Mouse (Mus musculus) limb, embryonic 14.5 days (tissue): ENCODE data around the gene Gm49394. TPM values are rescaled to one million over a fixed set of nuclear protein-coding genes. Genes with fewer than 3 reads are reported as not detected.

Experiments used
- ATAC-seq: fragments of 200-750 bp; cut with Nextera tagmentation; 2 replicates; pipeline ENCODE4 v1.8.0; 2017; ENCODE audit warnings: low read depth, moderate number of reproducible peaks, moderate TSS enrichment; ENCODE audit not compliant: low FRiP score
- DNase-seq: peaks from one replicate; pipeline ENCODE4 v3.0.0-alpha.2; 2015; ENCODE audit warnings: low spot score
- H3K27ac ChIP-seq: fragments of 300-500 bp; sonication (generic); replicated peaks from 2 replicates; pipeline ENCODE4 v1.5.1; 2014; ENCODE audit warnings: low read depth, mild to moderate bottlenecking, low read length, moderate library complexity, mixed read lengths
- H3K27me3 ChIP-seq: fragments of 300-500 bp; sonication (generic); 2 replicates; pipeline ENCODE4 v1.6.1; 2014; ENCODE audit warnings: low read length, mixed read lengths; ENCODE audit not compliant: control insufficient read depth, insufficient read depth
- H3K36me3 ChIP-seq: fragments of 300-500 bp; sonication (generic); 2 replicates; pipeline ENCODE4 v1.6.1; 2014; ENCODE audit warnings: mild to moderate bottlenecking, low read length, moderate library complexity, mixed read lengths; ENCODE audit not compliant: control insufficient read depth, insufficient read depth
- H3K4me1 ChIP-seq: fragments of 300-500 bp; sonication (generic); 2 replicates; pipeline ENCODE4 v1.6.1; 2014; ENCODE audit warnings: antibody characterized with exemption, low read length, mixed read lengths; ENCODE audit not compliant: control insufficient read depth, insufficient read depth
- H3K4me2 ChIP-seq: fragments of 300-500 bp; sonication (generic); replicated peaks from 2 replicates; pipeline ENCODE4 v1.6.1; 2014; ENCODE audit warnings: low read depth, mild to moderate bottlenecking, low read length, moderate library complexity; ENCODE audit not compliant: severe bottlenecking
- H3K4me3 ChIP-seq: fragments of 300-500 bp; sonication (generic); replicated peaks from 2 replicates; pipeline ENCODE4 v1.5.1; 2014; ENCODE audit warnings: low read length
- H3K9ac ChIP-seq: fragments of 300-500 bp; sonication (generic); 2 replicates; pipeline ENCODE4 v1.6.1; 2014; ENCODE audit warnings: mild to moderate bottlenecking, low read depth, low read length, moderate library complexity; ENCODE audit not compliant: severe bottlenecking
- H3K9me3 ChIP-seq: fragments of 300-500 bp; sonication (generic); 2 replicates; pipeline ENCODE4 v1.6.1; 2016; ENCODE audit warnings: low read length; ENCODE audit not compliant: control insufficient read depth
- POLR2A ChIP-seq: fragments of 200-500 bp; IDR thresholded peaks from 2 replicates; pipeline ENCODE4 v1.8.0; 2012; ENCODE audit warnings: inconsistent platforms, mild to moderate bottlenecking, moderate library complexity, borderline replicate concordance; ENCODE audit not compliant: insufficient read depth, insufficient read length; ENCODE audit errors: extremely low read depth
- WGBS: fragments of 180-500 bp; shearing (Covaris S2); extraction: QIAGEN DNeasy Blood & Tissue Kit; methylation state at CpG from one replicate; pipeline ENCODE4 v1.1.7; 2014; 5-methylcytosine and 5-hydroxymethylcytosine counted together
- microRNA counts: library from miRNA; unstranded; fragments of <30 nt; microRNA quantifications from one replicate; lab custom pipeline; 2016
- microRNA-seq: library from miRNA; unstranded; fragments of <30 nt; microRNA quantifications from one replicate; pipeline ENCODE4, GENCODE M21; 2016
- polyA plus RNA-seq, 2 experiments: library from polyadenylated mRNA; depleted of rRNA in 1 of 2; stranded (reverse) in 1 of 2; unstranded in 1 of 2; fragments of >200 nt; fragmentation: Nextera tagmentation in 1 of 2; extraction: Ambion mirVana in 1 of 2; gene quantifications; 2 replicates each; pipeline versions ENCODE4 v1.2.1 to v1.2.3; 2012 to 2014

Gene Gm49394
- polyA plus RNA-seq, 2 experiments = 0.41 to 1.4 TPM

GRCm38 (mm10) chr7:142629806-142630205, 39.9 kb downstream of the Gm49394 start:
- Histone ChIP-seq H3K27ac (no peak overlapping the region), H3K4me2 (no peak overlapping the region), H3K36me3 (no peaks in the 10 kb centered on the region), H3K4me1 (no peaks in the 10 kb centered on the region), H3K27me3 (no peaks in the 10 kb centered on the region), H3K9me3 (no peaks in the 10 kb centered on the region), H3K9ac (no peak overlapping the region), H3K4me3 (no peak overlapping the region)
- TF ChIP-seq POLR2A = no peak
- 76% methylated on average over 6 of the region's 6 CpGs for WGBS
- ATAC-seq (no peak), DNase-seq (no peak)

DNA sequence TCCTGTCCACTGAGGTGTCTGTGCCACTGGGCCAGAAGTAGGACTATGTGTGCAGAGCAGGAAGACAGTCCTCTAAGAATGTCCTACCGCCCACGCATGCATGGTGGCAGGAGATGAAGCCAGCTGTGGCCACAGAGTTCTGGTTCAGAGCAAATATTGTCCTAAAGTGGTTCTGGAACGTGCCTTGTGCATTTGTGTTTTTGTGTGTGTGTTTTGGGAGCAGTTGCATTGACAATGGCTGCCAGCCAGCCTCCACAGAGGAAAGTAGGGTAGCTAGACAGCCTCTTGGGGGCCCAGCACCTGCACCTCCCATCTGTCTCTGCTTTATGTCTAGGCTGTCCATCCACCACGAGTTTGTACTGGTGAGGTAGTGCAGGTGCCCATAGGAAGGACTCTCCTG, 47.6 kb downstream of the Gm49394 start:
- no peak overlapping the region for H3K4me2 ChIP-seq
- no peaks in the 10 kb centered on the region for H3K9me3 ChIP-seq
- DNase-seq = no peak
- no peak for ATAC-seq
- H3K4me3 ChIP-seq = no peak overlapping the region
- H3K4me1 ChIP-seq = 0 out of 2 replicates have a peak, but pooled peaks cover 3% of the 10 kb centered on the region
- no peak overlapping the region for H3K27ac ChIP-seq
- 66% methylated on average over 4 of the region's 4 CpGs for WGBS
- no peaks in the 10 kb centered on the region for H3K27me3 ChIP-seq
- no peaks in the 10 kb centered on the region for H3K36me3 ChIP-seq
- TF ChIP-seq POLR2A = no peak
- no peak overlapping the region for H3K9ac ChIP-seq

GRCm38 (mm10) chr7:142613077-142613476, 56.7 kb downstream of the Gm49394 start:
- no peak overlapping the region for H3K4me3 ChIP-seq
- peaks cover 24% of the 10 kb centered on the region for H3K4me1 ChIP-seq
- no peak for TF ChIP-seq POLR2A
- H3K27ac ChIP-seq = no peak overlapping the region
- H3K9ac ChIP-seq = no peak overlapping the region
- H3K9me3 ChIP-seq = no peaks in the 10 kb centered on the region
- DNase-seq (peak; percentile 50), ATAC-seq (peak; percentile 46; the same call in 1 of the 2 replicates)
- H3K36me3 ChIP-seq = no peaks in the 10 kb centered on the region
- no peaks in the 10 kb centered on the region for H3K27me3 ChIP-seq
- no peak overlapping the region for H3K4me2 ChIP-seq
- WGBS = 60% methylated on average over 2 of the region's 2 CpGs

DNA sequence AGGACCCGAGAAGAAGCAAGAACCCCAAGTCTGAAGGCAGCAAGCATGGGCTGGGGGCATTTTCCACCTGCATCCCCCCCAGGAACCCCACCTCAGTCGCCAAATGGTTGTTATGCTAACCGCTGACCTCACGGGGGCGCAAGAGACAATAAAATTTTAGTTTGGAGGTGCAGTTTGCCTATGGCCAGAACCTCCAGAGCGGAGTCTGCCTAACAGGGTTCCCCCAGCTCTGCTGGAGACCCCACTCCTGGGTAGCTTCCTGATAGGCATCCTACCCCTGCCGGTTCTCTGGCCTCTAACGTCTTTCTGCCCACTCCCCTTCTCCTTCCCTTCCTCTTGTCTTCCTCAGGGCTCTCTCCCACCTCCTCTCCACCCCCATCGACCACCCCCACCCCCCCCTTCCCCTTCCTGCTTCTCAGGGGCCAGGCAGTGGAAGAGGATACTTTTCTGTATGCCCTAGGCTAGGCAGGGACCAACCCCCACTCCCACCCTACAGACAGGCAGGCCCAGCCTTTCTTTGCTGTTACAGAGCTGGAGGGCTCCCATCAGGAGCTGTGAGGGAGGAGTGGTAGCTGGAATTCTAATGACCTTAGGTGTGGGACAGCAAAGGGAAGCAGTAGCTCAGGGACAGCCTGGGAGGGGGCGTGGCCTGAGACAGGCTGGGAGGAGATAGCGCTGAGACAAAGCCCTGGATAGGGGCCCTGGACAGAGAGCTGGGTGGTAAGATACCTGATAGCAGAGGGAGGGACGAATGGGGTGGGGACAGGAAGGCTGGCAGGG, 58.9 kb downstream of the Gm49394 start:
- DNase-seq (peak; percentile 81), ATAC-seq (peak; percentile 86)
- Histone ChIP-seq H3K27me3 (no peaks in the 10 kb centered on the region), H3K4me3 (no peak overlapping the region), H3K9ac (peak overlapping the region; percentile 18; the same call in 1 of the 2 replicates), H3K27ac (peak overlapping the region; percentile 67), H3K9me3 (no peaks in the 10 kb centered on the region), H3K36me3 (no peaks in the 10 kb centered on the region), H3K4me2 (peak overlapping the region; percentile 29), H3K4me1 (peaks cover 24% of the 10 kb centered on the region)
- no peak for TF ChIP-seq POLR2A
- 0% methylated on average over 12 of the region's 12 CpGs for whole genome bisulfite sequencing

DNA sequence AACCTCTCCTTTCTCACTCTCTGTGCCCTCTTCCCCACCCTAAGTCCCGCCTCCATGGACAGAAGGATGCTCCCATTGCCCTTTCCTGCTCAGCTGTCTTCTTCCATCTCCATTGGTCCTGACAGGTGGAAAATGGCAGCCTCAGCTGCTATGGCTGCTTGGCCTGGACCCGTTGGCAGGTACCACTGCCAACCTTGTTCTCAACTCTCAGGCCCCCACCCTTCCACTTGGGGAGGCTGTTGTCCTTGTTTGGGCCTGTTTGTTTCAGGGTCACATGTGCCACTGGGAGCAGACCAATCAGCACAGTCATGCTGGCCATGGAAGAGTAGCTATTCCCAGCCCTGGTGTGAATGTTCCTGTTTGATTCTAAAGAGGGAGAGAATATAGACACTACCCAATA, 68.8 kb downstream of the Gm49394 start:
- no peak overlapping the region for H3K27ac ChIP-seq
- ATAC-seq = peak; percentile 17; the same call in 1 of the 2 replicates

More for the DNA sequence above, 68.8 kb downstream of the Gm49394 start:
- Histone ChIP-seq H3K9ac (no peak overlapping the region), H3K9me3 (no peaks in the 10 kb centered on the region), H3K4me1 (peaks cover 28% of the 10 kb centered on the region), H3K4me2 (no peak overlapping the region), H3K27me3 (no peaks in the 10 kb centered on the region), H3K4me3 (no peak overlapping the region), H3K36me3 (no peaks in the 10 kb centered on the region)
- TF ChIP-seq POLR2A = no peak
- WGBS = 87% methylated on average over 2 of the region's 2 CpGs
- DNase-seq = no peak

MicroRNAs encoded within 50 kb of the gene (microRNA counts, 519-probe panel; counts per million panel counts)
- 2,669 counts per million, percentile 47 among the panel's probes with 10 or more counts for microRNA mmu-miR-483 (lab: Ali Mortazavi, UCI)

Small RNAs within 50 kb of the gene (microRNA-seq; reads per million reads assigned to microRNA genes)
- 3,350 reads per million, percentile 84 among the genes with 10 or more reads in this experiment for gene Mir483

Other genes with a start within 250 kb of the Gm49394 start
- gene Syt8, start 235.1 kb downstream of the Gm49394 start, polyA plus RNA-seq (2012; rRNA removed) = 4.9 and 7.3 TPM in 2 replicates
- 1.5 and 2.0 TPM in 2 replicates for gene Syt8, start 235.1 kb downstream of the Gm49394 start, polyA plus RNA-seq (2014; fragmentation: Nextera tagmentation; extraction: Ambion mirVana)
- gene Tnni2, start 228.1 kb downstream of the Gm49394 start, polyA plus RNA-seq (2012; rRNA removed) = 60.8 and 156 TPM in 2 replicates
- gene Tnni2, start 228.1 kb downstream of the Gm49394 start, polyA plus RNA-seq (2014; fragmentation: Nextera tagmentation; extraction: Ambion mirVana) = 76.8 and 134 TPM in 2 replicates
- gene Lsp1, start 209.1 kb downstream of the Gm49394 start, polyA plus RNA-seq (2012; rRNA removed) = 102 TPM in 2 replicates
- 45.8 and 48.0 TPM in 2 replicates for gene Lsp1, start 209.1 kb downstream of the Gm49394 start, polyA plus RNA-seq (2014; fragmentation: Nextera tagmentation; extraction: Ambion mirVana)
- 42.5 and 114 TPM in 2 replicates for gene Tnnt3, start 171.1 kb downstream of the Gm49394 start, polyA plus RNA-seq (2012; rRNA removed)
- gene Tnnt3, start 171.1 kb downstream of the Gm49394 start, polyA plus RNA-seq (2014; fragmentation: Nextera tagmentation; extraction: Ambion mirVana) = 101 and 183 TPM in 2 replicates
- gene Mrpl23, start 137.3 kb downstream of the Gm49394 start, polyA plus RNA-seq (2012; rRNA removed) = 94.6 and 97.2 TPM in 2 replicates
- 30.0 and 40.8 TPM in 2 replicates for gene Mrpl23, start 137.3 kb downstream of the Gm49394 start, polyA plus RNA-seq (2014; fragmentation: Nextera tagmentation; extraction: Ambion mirVana)
- 4,240 and 5,416 TPM in 2 replicates for gene Igf2, start 3.1 kb downstream of the Gm49394 start, polyA plus RNA-seq (2012; rRNA removed)
- gene Igf2, start 3.1 kb downstream of the Gm49394 start, polyA plus RNA-seq (2014; fragmentation: Nextera tagmentation; extraction: Ambion mirVana) = 1,472 and 1,504 TPM in 2 replicates
- gene Ins2, start 73.4 kb upstream of the Gm49394 start, polyA plus RNA-seq (2012; rRNA removed) = not detected in 2 replicates
- not detected in 2 replicates for gene Ins2, start 73.4 kb upstream of the Gm49394 start, polyA plus RNA-seq (2014; fragmentation: Nextera tagmentation; extraction: Ambion mirVana)